Mouse (Mus musculus) olfactory bulb, adult 2 months (tissue): ENCODE results near the gene Plcb4.

Experiments used
- CTCF ChIP-seq: fragments of 200-500 bp; IDR thresholded peaks from 2 replicates; pipeline ENCODE4 v1.5.1; 2012; ENCODE audit warnings: low read depth, mild to moderate bottlenecking, low read length, moderate library complexity; ENCODE audit not compliant: insufficient read depth
- POLR2A ChIP-seq: fragments of 200-500 bp; IDR thresholded peaks from 2 replicates; pipeline ENCODE4 v1.6.1; 2012; ENCODE audit warnings: mild to moderate bottlenecking, low read depth, low read length, moderate library complexity; ENCODE audit not compliant: insufficient read depth

GRCm38 (mm10) chr2:135955796-135956195 lies 297.0 kb downstream of the Plcb4 start:
- TF ChIP-seq CTCF (no peak), POLR2A (no peak)
